8 mouse cellular contexts compared by ENCODE assay signal in genomic region chr15:83583419-83584156, GRCm38 (mm10). TPM values are rescaled to one million over a fixed set of nuclear protein-coding genes. Genes with fewer than 3 reads are reported as not detected.
DNase-seq lines count a peak whose midpoint lies in the region; ATAC-seq and TF ChIP-seq lines count a peak whose summit lies in the region.

No protein-coding gene starts in this region.

- TF ChIP-seq EP300 in liver, postnatal 0 days (IDR thresholded peaks at IDR 0.05; ENCODE audit: low read depth): no peak
- TF ChIP-seq EP300 in stomach, postnatal 0 days (optimal IDR thresholded peaks at IDR 0.05): no peak

- H3K4me2 ChIP-seq in heart, embryonic 12.5 days: no peak overlapping the region
- H3K4me2 ChIP-seq in liver, postnatal 0 days (ENCODE audit: low read depth, low read length): peak overlapping the region; percentile 24
- H3K4me2 ChIP-seq in stomach, postnatal 0 days (replicated peaks; ENCODE audit: low read depth): no peak overlapping the region

- TF ChIP-seq CTCF in liver, postnatal 0 days (IDR thresholded peaks at IDR 0.05; ENCODE audit: low read depth): peak; percentile 83
- peak; percentile 74 for TF ChIP-seq CTCF in stomach, postnatal 0 days (IDR thresholded peaks at IDR 0.05; ENCODE audit: low read depth)

- WGBS in heart, embryonic 12.5 days: 70% methylated on average over 8 of the region's 8 CpGs
- 63% methylated on average over 8 of the region's 8 CpGs for WGBS in liver, postnatal 0 days (ENCODE audit: insufficient replicate concordance)
- WGBS in stomach, postnatal 0 days: 68% methylated on average over 8 of the region's 8 CpGs

- H3K36me3 ChIP-seq in heart, embryonic 12.5 days: peaks cover 84% of the 10 kb centered on the region
- peaks cover 75% of the 10 kb centered on the region for H3K36me3 ChIP-seq in liver, postnatal 0 days (replicated peaks; ENCODE audit: insufficient read depth, low read length)
- H3K36me3 ChIP-seq in stomach, postnatal 0 days (ENCODE audit: control insufficient read depth, insufficient read depth, low read length): peaks cover 43% of the 10 kb centered on the region

- no peak overlapping the region for H3K4me3 ChIP-seq in heart, embryonic 12.5 days
- no peak overlapping the region for H3K4me3 ChIP-seq in liver, postnatal 0 days (ENCODE audit: low read depth, low read length)
- no peak overlapping the region for H3K4me3 ChIP-seq in stomach, postnatal 0 days (ENCODE audit: low read depth, low read length)

- DNase-seq in embryo, embryonic 10 days (ENCODE audit: low spot score): peak; percentile 55
- no peak for DNase-seq in embryo, embryonic 9.5 days (ENCODE audit: extremely low spot score)
- peak; percentile 67 for DNase-seq in 416B (ENCODE audit: low read depth)
- DNase-seq in adrenal gland, postnatal 14 days: peak; percentile 84
- peak; percentile 73 for DNase-seq in liver, postnatal 0 days
- peak; percentile 66 for DNase-seq in stomach, postnatal 0 days (ENCODE audit: low spot score)
- no peak for DNase-seq in frontal cortex, postnatal 25 days (ENCODE audit: low spot score in 2 of 2)

- H3K9ac ChIP-seq in heart, embryonic 12.5 days: no peak overlapping the region
- no peak overlapping the region for H3K9ac ChIP-seq in liver, postnatal 0 days (replicated peaks)
- no peak overlapping the region for H3K9ac ChIP-seq in stomach, postnatal 0 days (ENCODE audit: low read length)

- H3K9me3 ChIP-seq in heart, embryonic 12.5 days (replicated peaks): peaks cover 8% of the 10 kb centered on the region
- peaks cover 6% of the 10 kb centered on the region; the same call in 1 of the 2 replicates for H3K9me3 ChIP-seq in liver, postnatal 0 days (ENCODE audit: low read length)
- 0 out of 2 replicates have a peak, but pooled peaks cover 4% of the 10 kb centered on the region for H3K9me3 ChIP-seq in stomach, postnatal 0 days (ENCODE audit: control insufficient read depth, low read length)

- H3K27ac ChIP-seq in heart, embryonic 12.5 days (ENCODE audit: poor library complexity, severe bottlenecking): no peak overlapping the region
- no peak overlapping the region for H3K27ac ChIP-seq in liver, postnatal 0 days (ENCODE audit: low read depth)
- H3K27ac ChIP-seq in stomach, postnatal 0 days (replicated peaks): no peak overlapping the region

- 0 out of 2 replicates have a peak, but pooled peaks have one; percentile 56 for ATAC-seq in heart, embryonic 12.5 days (ENCODE audit: insufficient number of reproducible peaks, low FRiP score)
- ATAC-seq in liver, postnatal 0 days: peak; percentile 79
- ATAC-seq in stomach, postnatal 0 days (ENCODE audit: low FRiP score, low TSS enrichment): peak; percentile 35

- no peaks in the 10 kb centered on the region for H3K4me1 ChIP-seq in heart, embryonic 12.5 days (replicated peaks)
- 0 out of 2 replicates have a peak, but pooled peaks cover 2% of the 10 kb centered on the region for H3K4me1 ChIP-seq in liver, postnatal 0 days (ENCODE audit: insufficient read depth)
- H3K4me1 ChIP-seq in stomach, postnatal 0 days (replicated peaks; ENCODE audit: control insufficient read depth, insufficient read depth): no peaks in the 10 kb centered on the region

- H3K27me3 ChIP-seq in heart, embryonic 12.5 days (replicated peaks): no peaks in the 10 kb centered on the region
- no peaks in the 10 kb centered on the region for H3K27me3 ChIP-seq in liver, postnatal 0 days (ENCODE audit: insufficient read depth, low read length)
- H3K27me3 ChIP-seq in stomach, postnatal 0 days (ENCODE audit: control insufficient read depth, insufficient read depth, low read length): no peaks in the 10 kb centered on the region

RNA-seq across cellular contexts. Expression of gene Ttll12, which starts 11.4 kb away (rescaled TPM):
- total RNA-seq in adrenal gland, postnatal 14 days (2021): 22.3 and 22.6 TPM in 2 replicates
- polyA plus RNA-seq in heart, embryonic 12.5 days (2016; fragmentation: Nextera tagmentation; extraction: Ambion mirVana): 29.2 and 29.3 TPM in 2 replicates
- polyA plus RNA-seq in liver, postnatal 0 days (2015; fragmentation: Nextera tagmentation; extraction: Ambion mirVana): 10.9 and 12.9 TPM in 2 replicates
- polyA plus RNA-seq in stomach, postnatal 0 days (2015; fragmentation: Nextera tagmentation; extraction: Ambion mirVana): 17.3 and 17.6 TPM in 2 replicates

RNA-seq across cellular contexts. Expression of gene Mcat, which starts 20.0 kb away (rescaled TPM):
- total RNA-seq in adrenal gland, postnatal 14 days (2021): 34.6 and 41.1 TPM in 2 replicates
- polyA plus RNA-seq in heart, embryonic 12.5 days (2016; fragmentation: Nextera tagmentation; extraction: Ambion mirVana): 34.4 and 34.8 TPM in 2 replicates
- polyA plus RNA-seq in liver, postnatal 0 days (2015; fragmentation: Nextera tagmentation; extraction: Ambion mirVana): 20.0 and 20.5 TPM in 2 replicates
- 24.9 and 25.5 TPM in 2 replicates for polyA plus RNA-seq in stomach, postnatal 0 days (2015; fragmentation: Nextera tagmentation; extraction: Ambion mirVana)

RNA-seq across cellular contexts. Expression of gene Tspo, which starts 20.2 kb away (rescaled TPM):
- 344 and 362 TPM in 2 replicates for total RNA-seq in adrenal gland, postnatal 14 days (2021)
- polyA plus RNA-seq in heart, embryonic 12.5 days (2016; fragmentation: Nextera tagmentation; extraction: Ambion mirVana): 119 and 125 TPM in 2 replicates
- polyA plus RNA-seq in liver, postnatal 0 days (2015; fragmentation: Nextera tagmentation; extraction: Ambion mirVana): 168 and 183 TPM in 2 replicates
- 277 and 284 TPM in 2 replicates for polyA plus RNA-seq in stomach, postnatal 0 days (2015; fragmentation: Nextera tagmentation; extraction: Ambion mirVana)

RNA-seq across cellular contexts. Expression of gene Bik, which starts 56.9 kb away (rescaled TPM):
- 7.1 and 8.4 TPM in 2 replicates for total RNA-seq in adrenal gland, postnatal 14 days (2021)
- polyA plus RNA-seq in heart, embryonic 12.5 days (2016; fragmentation: Nextera tagmentation; extraction: Ambion mirVana): 31.2 and 35.4 TPM in 2 replicates
- 6.2 and 6.4 TPM in 2 replicates for polyA plus RNA-seq in liver, postnatal 0 days (2015; fragmentation: Nextera tagmentation; extraction: Ambion mirVana)
- polyA plus RNA-seq in stomach, postnatal 0 days (2015; fragmentation: Nextera tagmentation; extraction: Ambion mirVana): 4.2 and 5.2 TPM in 2 replicates

Comparison
In these comparisons a context has a peak if more than half of its experiments do, and no peak if none do; other contexts are left out.
1. DNase-seq: peak in embryo, embryonic 10 days (single experiment), 416B (single experiment), adrenal gland, postnatal 14 days (single experiment), liver, postnatal 0 days (single experiment) and stomach, postnatal 0 days (single experiment); none in embryo, embryonic 9.5 days (single experiment) and frontal cortex, postnatal 25 days (0 of 2).
2. Peak in every context shown above with its lines, with median percentiles within 50 percentile points of each other: ATAC-seq.